Mouse (Mus musculus): Measurements from ENCODE around the gene Fgf3. TPM values are rescaled to one million over a fixed set of nuclear protein-coding genes. Genes with fewer than 3 reads are reported as not detected.
A peak's percentile ranks its signal among the peaks of the same experiment; 100 is the strongest.

Fgf3 gene
- polyA plus RNA-seq (2012; rRNA removed) (0.10 TPM in 2 replicates), polyA plus RNA-seq (2014; fragmentation: Nextera tagmentation; extraction: Ambion mirVana) (0.10 and 0.13 TPM in 2 replicates)

DNA sequence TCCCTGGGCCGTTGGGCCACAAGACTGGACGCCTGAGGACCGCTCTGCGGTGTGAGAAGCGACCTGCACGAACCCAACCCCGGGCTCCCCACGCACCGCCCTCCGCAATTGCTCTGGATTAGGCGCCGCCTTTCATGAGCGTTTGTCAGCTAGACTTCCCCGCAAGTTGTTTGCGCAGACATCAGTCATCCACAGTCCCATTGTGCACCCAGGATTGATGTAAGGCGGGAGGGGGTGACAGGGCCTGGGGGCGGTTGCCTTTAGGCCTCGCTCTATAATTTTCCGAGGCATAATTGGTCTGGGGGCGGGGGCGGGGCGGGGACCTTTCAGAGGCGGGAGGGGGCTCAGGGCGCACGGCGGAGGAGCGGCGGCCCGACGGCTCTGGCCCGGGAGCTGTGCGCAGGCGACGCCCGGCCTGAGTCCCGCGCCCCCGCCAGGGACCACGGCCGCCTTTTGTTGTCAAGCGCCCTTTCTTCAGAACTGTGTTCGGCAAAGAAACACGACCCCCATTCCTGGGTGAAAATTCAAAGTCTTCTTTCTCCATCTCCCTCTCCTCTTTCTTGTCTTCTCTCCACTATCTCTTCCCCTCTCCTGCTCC lies at the start of gene Fgf3:
Gene Fgf3, plus strand, starts transcription at position 193 of the 598 bp plus-strand sequence.
- WGBS (ENCODE audit: insufficient replicate concordance): 4% methylated on average over 41 of the region's 43 CpGs
- DNase-seq (ENCODE audit: low read depth in 3 of 3, low spot score in 3 of 3) (no peak), ATAC-seq (ENCODE audit: insufficient read depth) (no peak)
- Histone ChIP-seq H3K4me2 (ENCODE audit: low read depth) (peak within 1 kb of the TSS; percentile 22), H3K4me1 (replicated peaks; ENCODE audit: control insufficient read depth in 2 of 2, insufficient read depth in 2 of 2, low read length in 1 of 2) (no peaks in the 10 kb centered on the region), H3K36me3 (replicated peaks; ENCODE audit: control insufficient read depth, insufficient read depth, low read depth) (no peaks in the 10 kb centered on the region), H3K9ac (replicated peaks) (no peak within 1 kb of the TSS), H3K27ac (no peak within 1 kb of the TSS), H3K27me3 (ENCODE audit: control insufficient read depth, insufficient read depth, low read length) (peaks cover 45% of the 10 kb centered on the region), H3K4me3 (ENCODE audit: insufficient read depth in 1 of 2, low read depth in 2 of 2, low read length in 2 of 2) (peak within 1 kb of the TSS in 1 of 2 experiments; percentile 20; a peak in 2 of 4 replicates), H3K9me3 (ENCODE audit: control insufficient read depth, low read length) (no peaks in the 10 kb centered on the region)
- TF ChIP-seq EP300 (IDR thresholded peaks at IDR 0.05; ENCODE audit: low read depth): no peak
- TF ChIP-seq CTCF (IDR thresholded peaks at IDR 0.05; ENCODE audit: low read depth): no peak

DNA sequence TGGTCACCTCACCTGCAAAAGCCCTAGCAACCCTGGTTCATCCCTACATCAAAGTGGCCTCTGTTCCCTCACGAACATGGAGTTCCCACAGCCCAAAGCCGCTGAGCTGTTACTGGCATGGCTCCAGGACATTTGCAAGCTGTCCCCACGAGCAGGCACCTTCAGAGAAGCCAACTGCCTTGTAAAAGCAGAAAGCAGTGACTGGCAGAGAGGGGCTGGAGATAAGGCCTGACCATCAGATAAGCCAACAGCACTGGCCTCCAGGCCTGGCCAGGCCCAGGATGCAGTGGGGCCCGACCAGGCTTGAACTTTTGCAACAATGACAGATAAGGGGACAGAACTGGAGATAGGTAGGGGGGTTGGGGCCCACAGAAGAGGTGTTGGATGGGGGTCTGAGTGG lies 49.3 kb upstream of the Fgf3 start:
- TF ChIP-seq EP300 (IDR thresholded peaks at IDR 0.05; ENCODE audit: low read depth) (peak; percentile 85), CTCF (IDR thresholded peaks at IDR 0.05; ENCODE audit: low read depth) (no peak)
- H3K4me1 ChIP-seq (replicated peaks; ENCODE audit: control insufficient read depth in 2 of 2, insufficient read depth in 2 of 2, low read length in 1 of 2): peaks cover 52 to 64% of the 10 kb centered on the region in 2 experiments
- H3K4me2 ChIP-seq (ENCODE audit: low read depth): peak overlapping the region; percentile 70
- peak overlapping the region; percentile 29 to 41 for H3K4me3 ChIP-seq (ENCODE audit: insufficient read depth in 1 of 2, low read depth in 2 of 2, low read length in 2 of 2)
- peak overlapping the region; percentile 98 for H3K27ac ChIP-seq
- 5% methylated on average over 4 of the region's 4 CpGs for WGBS (ENCODE audit: insufficient replicate concordance)
- H3K9ac ChIP-seq (replicated peaks): peak overlapping the region; percentile 62
- ATAC-seq (ENCODE audit: insufficient read depth): peak; percentile 49
- no peaks in the 10 kb centered on the region for H3K27me3 ChIP-seq (ENCODE audit: control insufficient read depth, insufficient read depth, low read length)
- DNase-seq (ENCODE audit: low read depth in 3 of 3, low spot score in 3 of 3): peak; percentile 69 to 77 (median 71)
- no peaks in the 10 kb centered on the region for H3K36me3 ChIP-seq (replicated peaks; ENCODE audit: control insufficient read depth, insufficient read depth, low read depth)
- H3K9me3 ChIP-seq (ENCODE audit: control insufficient read depth, low read length): no peaks in the 10 kb centered on the region

DNA sequence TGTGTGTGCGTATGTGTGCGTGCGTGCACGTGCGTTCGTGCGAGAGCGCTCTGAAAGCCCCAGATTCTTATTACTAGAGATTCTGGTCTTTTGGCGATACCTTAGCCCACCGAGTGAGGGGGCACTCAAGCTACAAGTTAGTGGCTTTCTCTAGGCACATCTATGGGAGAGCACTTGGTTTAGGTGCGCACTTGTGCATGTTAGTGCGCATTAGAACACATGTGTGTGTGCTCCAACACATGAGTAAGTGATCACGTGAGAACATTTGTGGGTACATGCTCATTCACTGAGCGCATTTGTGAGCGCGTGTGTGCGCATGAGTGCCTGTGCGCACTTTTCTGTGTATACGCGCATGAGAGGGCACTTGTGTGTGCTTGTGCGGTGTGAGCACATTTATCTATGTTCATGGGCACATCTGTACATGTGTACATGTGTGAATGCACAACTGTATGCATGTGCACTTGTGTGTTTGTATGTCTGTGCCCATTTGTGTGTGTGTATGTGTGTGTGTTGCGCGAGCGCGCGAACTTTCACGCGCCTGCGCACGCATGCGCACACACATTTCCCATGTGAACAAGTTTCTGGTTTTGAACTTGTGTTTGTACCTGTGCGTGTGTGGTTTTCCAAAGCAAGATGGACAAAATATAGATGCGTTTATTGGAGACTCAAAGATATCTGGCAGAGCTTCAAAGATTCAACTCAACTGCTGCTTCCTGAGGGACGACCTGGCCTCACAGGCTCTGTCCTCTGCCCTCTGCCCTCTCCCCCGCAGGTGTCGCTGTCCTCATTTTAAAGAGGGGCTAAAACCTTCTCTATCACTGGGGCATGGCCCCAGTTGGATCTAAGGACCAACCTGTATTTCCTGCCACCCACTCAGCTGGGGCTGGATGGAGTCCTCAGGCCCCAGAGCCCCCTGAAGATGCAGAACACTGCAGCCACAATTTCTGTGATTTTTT lies 48.0 kb upstream of the Fgf3 start:
- Histone ChIP-seq H3K27ac (peak overlapping the region; percentile 98), H3K36me3 (replicated peaks; ENCODE audit: control insufficient read depth, insufficient read depth, low read depth) (no peaks in the 10 kb centered on the region), H3K9ac (replicated peaks) (no peak overlapping the region), H3K9me3 (ENCODE audit: control insufficient read depth, low read length) (no peaks in the 10 kb centered on the region), H3K4me3 (ENCODE audit: insufficient read depth in 1 of 2, low read depth in 2 of 2, low read length in 2 of 2) (0 out of 4 replicates have a peak overlapping the region, but pooled peaks of 1 of the 2 experiments have one; percentile 0), H3K4me2 (ENCODE audit: low read depth) (peak overlapping the region; percentile 32), H3K27me3 (ENCODE audit: control insufficient read depth, insufficient read depth, low read length) (no peaks in the 10 kb centered on the region), H3K4me1 (replicated peaks; ENCODE audit: control insufficient read depth in 2 of 2, insufficient read depth in 2 of 2, low read length in 1 of 2) (peaks cover 40 to 52% of the 10 kb centered on the region in 2 experiments)
- TF ChIP-seq EP300 (IDR thresholded peaks at IDR 0.05; ENCODE audit: low read depth) (no peak), CTCF (IDR thresholded peaks at IDR 0.05; ENCODE audit: low read depth) (peak; percentile 69)
- DNase-seq (ENCODE audit: low read depth in 3 of 3, low spot score in 3 of 3) (peak in 1 of 3 experiments; percentile 27), ATAC-seq (ENCODE audit: insufficient read depth) (no peak)
- 52% methylated on average over 36 of the region's 36 CpGs for WGBS (ENCODE audit: insufficient replicate concordance)

DNA sequence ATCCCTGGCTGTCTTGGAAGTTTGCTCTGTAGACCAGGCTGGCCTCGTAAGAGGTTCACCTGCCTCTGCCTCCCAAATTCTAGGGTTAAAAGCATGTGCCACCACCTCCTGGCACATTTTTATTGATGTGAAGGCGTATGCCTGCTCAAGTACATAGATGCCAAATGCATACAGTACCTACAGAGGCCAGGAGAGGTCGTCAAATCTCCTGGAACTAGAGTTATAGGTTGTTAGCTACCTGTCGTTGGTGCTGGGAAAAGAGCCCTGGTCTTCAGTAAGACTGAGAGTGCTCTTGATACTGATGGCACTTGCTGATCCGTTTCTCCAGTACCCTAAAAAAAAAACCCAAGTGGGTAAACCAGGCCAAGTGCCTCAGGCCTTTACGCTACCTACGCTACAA lies 46.5 kb upstream of the Fgf3 start:
- Histone ChIP-seq H3K9ac (replicated peaks) (no peak overlapping the region), H3K36me3 (replicated peaks; ENCODE audit: control insufficient read depth, insufficient read depth, low read depth) (no peaks in the 10 kb centered on the region), H3K4me3 (ENCODE audit: insufficient read depth in 1 of 2, low read depth in 2 of 2, low read length in 2 of 2) (no peak overlapping the region), H3K4me2 (ENCODE audit: low read depth) (no peak overlapping the region), H3K27me3 (ENCODE audit: control insufficient read depth, insufficient read depth, low read length) (no peaks in the 10 kb centered on the region), H3K9me3 (ENCODE audit: control insufficient read depth, low read length) (no peaks in the 10 kb centered on the region), H3K27ac (no peak overlapping the region), H3K4me1 (replicated peaks; ENCODE audit: control insufficient read depth in 2 of 2, insufficient read depth in 2 of 2, low read length in 1 of 2) (peaks cover 25 to 36% of the 10 kb centered on the region in 2 experiments)
- ATAC-seq (ENCODE audit: insufficient read depth): no peak
- TF ChIP-seq EP300 (IDR thresholded peaks at IDR 0.05; ENCODE audit: low read depth) (no peak), CTCF (IDR thresholded peaks at IDR 0.05; ENCODE audit: low read depth) (no peak)
- 80% methylated on average over 7 of the region's 7 CpGs for WGBS (ENCODE audit: insufficient replicate concordance)
- no peak for DNase-seq (ENCODE audit: low read depth in 3 of 3, low spot score in 3 of 3)

DNA sequence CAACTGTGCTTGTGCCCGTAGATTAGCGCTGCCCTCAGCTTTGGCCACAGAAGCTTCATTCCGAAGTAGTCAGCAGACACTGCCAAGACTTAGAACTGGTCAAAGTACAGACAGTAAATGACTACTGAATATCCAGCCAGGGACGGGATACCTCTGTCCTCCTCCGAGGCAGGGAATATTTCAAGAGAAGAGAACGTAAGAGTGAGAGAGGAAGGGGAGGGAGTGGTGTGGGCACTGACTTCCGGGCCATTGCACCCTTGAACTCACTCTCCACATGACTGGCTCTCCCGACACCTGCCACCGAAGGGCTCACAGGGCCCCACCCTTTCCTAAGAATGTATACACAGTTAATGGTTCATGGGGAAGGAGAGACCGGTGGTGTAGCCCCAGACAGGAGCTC lies 44.6 kb upstream of the Fgf3 start:
- TF ChIP-seq CTCF (IDR thresholded peaks at IDR 0.05; ENCODE audit: low read depth): no peak
- no peak for TF ChIP-seq EP300 (IDR thresholded peaks at IDR 0.05; ENCODE audit: low read depth)
- WGBS (ENCODE audit: insufficient replicate concordance): 68% methylated on average over 10 of the region's 10 CpGs
- no peaks in the 10 kb centered on the region for H3K9me3 ChIP-seq (ENCODE audit: control insufficient read depth, low read length)
- peaks cover 11 to 19% of the 10 kb centered on the region in 2 experiments for H3K4me1 ChIP-seq (replicated peaks; ENCODE audit: control insufficient read depth in 2 of 2, insufficient read depth in 2 of 2, low read length in 1 of 2)
- ATAC-seq (ENCODE audit: insufficient read depth) (no peak), DNase-seq (ENCODE audit: low read depth in 3 of 3, low spot score in 3 of 3) (no peak)
- H3K36me3 ChIP-seq (replicated peaks; ENCODE audit: control insufficient read depth, insufficient read depth, low read depth): no peaks in the 10 kb centered on the region
- H3K27me3 ChIP-seq (ENCODE audit: control insufficient read depth, insufficient read depth, low read length): no peaks in the 10 kb centered on the region
- H3K4me2 ChIP-seq (ENCODE audit: low read depth): no peak overlapping the region
- H3K27ac ChIP-seq: no peak overlapping the region
- no peak overlapping the region for H3K4me3 ChIP-seq (ENCODE audit: insufficient read depth in 1 of 2, low read depth in 2 of 2, low read length in 2 of 2)
- H3K9ac ChIP-seq (replicated peaks): no peak overlapping the region
